Mouse (Mus musculus): ENCODE results near the gene Srpr. TPM values are rescaled to one million over a fixed set of nuclear protein-coding genes. Genes with fewer than 3 reads are reported as not detected.
A peak's percentile ranks its signal among the peaks of the same experiment; 100 is the strongest.

Srpr gene
- polyA plus RNA-seq, 1 experiment, result 85.9 TPM

- Histone ChIP-seq H3K27me3 (replicated peaks; ENCODE audit: control insufficient read depth, insufficient read depth, low read length) (no peaks in the 10 kb centered on the region), H3K36me3 (ENCODE audit: control insufficient read depth, insufficient read depth, low read length) (0 out of 2 replicates have a peak, but pooled peaks cover under 1% of the 10 kb centered on the region), H3K4me3 (ENCODE audit: insufficient read depth, low read depth, low read length) (no peak overlapping the region), H3K27ac (ENCODE audit: insufficient read depth, low read depth, low read length) (no peak overlapping the region), H3K4me1 (ENCODE audit: control insufficient read depth, insufficient read depth, low read length) (no peaks in the 10 kb centered on the region; the same call in 1 of the 2 replicates)
- WGBS, result 87% methylated on average over 3 of the region's 3 CpGs
- TF ChIP-seq POLR2A (IDR thresholded peaks at IDR 0.05; ENCODE audit: low read depth, low read length) (no peak), CTCF (conservative IDR thresholded peaks at IDR 0.05; ENCODE audit: insufficient read depth, insufficient read length, low read depth, low read length) (no peak)
- no peak for DNase-seq
Observed at GRCm38 (mm10) chr9:35228671-35229070, 28.7 kb downstream of the Srpr start.

GRCm38 (mm10) chr9:35235996-35236395, 36.0 kb downstream of the Srpr start:
- no peaks in the 10 kb centered on the region for H3K27me3 ChIP-seq (replicated peaks; ENCODE audit: control insufficient read depth, insufficient read depth, low read length)
- TF ChIP-seq POLR2A (IDR thresholded peaks at IDR 0.05; ENCODE audit: low read depth, low read length), result no peak
- TF ChIP-seq CTCF (conservative IDR thresholded peaks at IDR 0.05; ENCODE audit: insufficient read depth, insufficient read length, low read depth, low read length), result no peak
- no peak overlapping the region for H3K27ac ChIP-seq (ENCODE audit: insufficient read depth, low read depth, low read length)
- WGBS, result 83% methylated on average over 3 of the region's 3 CpGs
- no peak overlapping the region for H3K4me3 ChIP-seq (ENCODE audit: insufficient read depth, low read depth, low read length)
- no peaks in the 10 kb centered on the region for H3K4me1 ChIP-seq (ENCODE audit: control insufficient read depth, insufficient read depth, low read length)
- no peak for DNase-seq
- H3K36me3 ChIP-seq (ENCODE audit: control insufficient read depth, insufficient read depth, low read length), result peaks cover 2% of the 10 kb centered on the region; the same call in 1 of the 2 replicates

- no peak overlapping the region for H3K4me3 ChIP-seq (ENCODE audit: insufficient read depth, low read depth, low read length)
- no peak overlapping the region for H3K27ac ChIP-seq (ENCODE audit: insufficient read depth, low read depth, low read length)
- H3K4me1 ChIP-seq (ENCODE audit: control insufficient read depth, insufficient read depth, low read length), result no peaks in the 10 kb centered on the region
- TF ChIP-seq CTCF (conservative IDR thresholded peaks at IDR 0.05; ENCODE audit: insufficient read depth, insufficient read length, low read depth, low read length) (no peak), POLR2A (IDR thresholded peaks at IDR 0.05; ENCODE audit: low read depth, low read length) (no peak)
- DNase-seq, result no peak
- no peaks in the 10 kb centered on the region for H3K27me3 ChIP-seq (replicated peaks; ENCODE audit: control insufficient read depth, insufficient read depth, low read length)
- 98% methylated on average over 1 of the region's 1 CpGs for WGBS
- H3K36me3 ChIP-seq (ENCODE audit: control insufficient read depth, insufficient read depth, low read length), result peaks cover 2% of the 10 kb centered on the region; the same call in 1 of the 2 replicates
Observed at GRCm38 (mm10) chr9:35238371-35238770, 38.4 kb downstream of the Srpr start.

- no peak for DNase-seq
- no peaks in the 10 kb centered on the region; the same call in 1 of the 2 replicates for H3K36me3 ChIP-seq (ENCODE audit: control insufficient read depth, insufficient read depth, low read length)
- TF ChIP-seq CTCF (conservative IDR thresholded peaks at IDR 0.05; ENCODE audit: insufficient read depth, insufficient read length, low read depth, low read length), result no peak
- H3K4me3 ChIP-seq (ENCODE audit: insufficient read depth, low read depth, low read length), result no peak overlapping the region
- no peaks in the 10 kb centered on the region for H3K27me3 ChIP-seq (replicated peaks; ENCODE audit: control insufficient read depth, insufficient read depth, low read length)
- H3K4me1 ChIP-seq (ENCODE audit: control insufficient read depth, insufficient read depth, low read length), result no peaks in the 10 kb centered on the region
- no peak overlapping the region for H3K27ac ChIP-seq (ENCODE audit: insufficient read depth, low read depth, low read length)
- 75% methylated on average over 6 of the region's 6 CpGs for WGBS
Observed at GRCm38 (mm10) chr9:35238915-35239571, 39.1 kb downstream of the Srpr start.

- Histone ChIP-seq H3K27me3 (replicated peaks; ENCODE audit: control insufficient read depth, insufficient read depth, low read length) (no peaks in the 10 kb centered on the region), H3K36me3 (ENCODE audit: control insufficient read depth, insufficient read depth, low read length) (no peaks in the 10 kb centered on the region; the same call in 1 of the 2 replicates), H3K4me3 (ENCODE audit: insufficient read depth, low read depth, low read length) (no peak overlapping the region), H3K27ac (ENCODE audit: insufficient read depth, low read depth, low read length) (no peak overlapping the region), H3K4me1 (ENCODE audit: control insufficient read depth, insufficient read depth, low read length) (no peaks in the 10 kb centered on the region)
- TF ChIP-seq CTCF (conservative IDR thresholded peaks at IDR 0.05; ENCODE audit: insufficient read depth, insufficient read length, low read depth, low read length) (peak; percentile 30; the same call in 1 of the 2 replicates), POLR2A (IDR thresholded peaks at IDR 0.05; ENCODE audit: low read depth, low read length) (no peak)
- 57% methylated on average over 1 of the region's 1 CpGs for WGBS
- no peak for DNase-seq
Observed at GRCm38 (mm10) chr9:35239734-35240133, 39.8 kb downstream of the Srpr start.

DNA sequence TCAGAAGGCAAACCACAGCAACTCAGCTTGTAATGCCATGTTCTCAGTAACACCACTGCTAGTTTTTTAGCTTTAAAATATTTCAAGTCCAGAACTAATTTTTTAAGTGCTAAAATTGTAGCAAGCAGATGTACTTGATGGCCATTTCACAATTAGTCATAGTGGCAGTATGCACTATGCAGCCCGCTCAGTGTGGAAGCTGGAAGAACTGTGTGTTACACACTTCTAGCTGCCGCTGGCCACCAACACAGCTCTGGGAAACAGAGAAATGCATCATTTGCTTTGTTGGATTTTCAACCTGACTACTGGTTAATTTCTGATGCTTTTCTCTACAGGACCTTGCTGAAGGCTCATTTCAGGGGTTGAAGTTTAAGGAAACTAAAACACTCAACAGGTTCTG, 47.4 kb downstream of the Srpr start:
- no peaks in the 10 kb centered on the region for H3K4me1 ChIP-seq (ENCODE audit: control insufficient read depth, insufficient read depth, low read length)
- no peaks in the 10 kb centered on the region; the same call in 1 of the 2 replicates for H3K36me3 ChIP-seq (ENCODE audit: control insufficient read depth, insufficient read depth, low read length)
- 92% methylated on average over 2 of the region's 2 CpGs for WGBS
- DNase-seq, result no peak
- H3K27ac ChIP-seq (ENCODE audit: insufficient read depth, low read depth, low read length), result no peak overlapping the region
- no peaks in the 10 kb centered on the region for H3K27me3 ChIP-seq (replicated peaks; ENCODE audit: control insufficient read depth, insufficient read depth, low read length)
- no peak overlapping the region for H3K4me3 ChIP-seq (ENCODE audit: insufficient read depth, low read depth, low read length)
- TF ChIP-seq POLR2A (IDR thresholded peaks at IDR 0.05; ENCODE audit: low read depth, low read length) (no peak), CTCF (conservative IDR thresholded peaks at IDR 0.05; ENCODE audit: insufficient read depth, insufficient read length, low read depth, low read length) (no peak)

DNA sequence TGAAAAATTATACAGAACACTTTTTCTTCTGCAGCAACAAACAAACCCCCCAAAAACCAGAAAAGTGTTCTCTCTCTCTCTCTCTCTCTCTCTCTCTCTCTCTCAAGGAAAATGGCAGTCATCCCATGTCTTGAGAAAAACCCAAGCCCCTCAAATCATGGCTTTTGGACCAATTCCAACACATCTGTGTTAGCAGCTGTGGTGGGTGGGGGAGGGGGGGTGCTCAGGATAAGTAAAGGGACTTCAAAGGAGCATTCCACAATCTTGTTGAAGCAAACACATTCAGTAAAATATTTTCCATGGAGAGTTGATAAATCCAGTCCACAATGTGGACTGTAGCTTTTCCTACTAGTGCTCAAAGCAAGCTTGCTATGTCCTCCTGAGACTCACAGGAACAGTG, 49.5 kb downstream of the Srpr start:
- Histone ChIP-seq H3K4me3 (ENCODE audit: insufficient read depth, low read depth, low read length) (no peak overlapping the region), H3K36me3 (ENCODE audit: control insufficient read depth, insufficient read depth, low read length) (no peaks in the 10 kb centered on the region; the same call in 1 of the 2 replicates), H3K4me1 (ENCODE audit: control insufficient read depth, insufficient read depth, low read length) (no peaks in the 10 kb centered on the region), H3K27ac (ENCODE audit: insufficient read depth, low read depth, low read length) (no peak overlapping the region), H3K27me3 (replicated peaks; ENCODE audit: control insufficient read depth, insufficient read depth, low read length) (no peaks in the 10 kb centered on the region)
- no peak for TF ChIP-seq CTCF (conservative IDR thresholded peaks at IDR 0.05; ENCODE audit: insufficient read depth, insufficient read length, low read depth, low read length)
- no peak for TF ChIP-seq POLR2A (IDR thresholded peaks at IDR 0.05; ENCODE audit: low read depth, low read length)
- no peak for DNase-seq
